Mouse (Mus musculus): ENCODE measurements around the gene Cep131. TPM values are rescaled to one million over a fixed set of nuclear protein-coding genes. Genes with fewer than 3 reads are reported as not detected.

The Cep131 gene
- polyA plus RNA-seq, 1 experiment from 2014 or later: 28.1 TPM

MicroRNA genes within 50 kb of the gene (microRNA counts, 519-probe panel; counts per million panel counts)
- microRNA mmu-miR-338-3p: not detected
- microRNA mmu-miR-338-5p: not detected

Small RNAs within 50 kb of the gene (microRNA-seq; reads per million reads assigned to microRNA genes)
- gene Gm25948 (not detected), gene Mir3065 (not detected), gene Mir338 (not detected)

Other genes starting within 250 kb of the Cep131 start
- 87.1 and 94.0 TPM in 2 replicates for gene Chmp6, start 173.4 kb downstream of the Cep131 start, polyA plus RNA-seq (2014; fragmentation: Nextera tagmentation; extraction: Ambion mirVana)
- 15.7 and 18.2 TPM in 2 replicates for gene Baiap2, start 144.1 kb downstream of the Cep131 start, polyA plus RNA-seq (2014; fragmentation: Nextera tagmentation; extraction: Ambion mirVana)
- 1.3 and 1.9 TPM in 2 replicates for gene Aatk, start 39.7 kb downstream of the Cep131 start, polyA plus RNA-seq (2014; fragmentation: Nextera tagmentation; extraction: Ambion mirVana)
- gene Tepsin, start 11.9 kb upstream of the Cep131 start, polyA plus RNA-seq (2014; fragmentation: Nextera tagmentation; extraction: Ambion mirVana): 12.2 and 15.6 TPM in 2 replicates
- 97.3 and 115 TPM in 2 replicates for gene Ndufaf8, start 12.1 kb upstream of the Cep131 start, polyA plus RNA-seq (2014; fragmentation: Nextera tagmentation; extraction: Ambion mirVana)
- 81.2 and 89.0 TPM in 2 replicates for gene Slc38a10, start 64.5 kb upstream of the Cep131 start, polyA plus RNA-seq (2014; fragmentation: Nextera tagmentation; extraction: Ambion mirVana)
- 20.3 and 27.2 TPM in 2 replicates for gene Bahcc1, start 146.1 kb upstream of the Cep131 start, polyA plus RNA-seq (2014; fragmentation: Nextera tagmentation; extraction: Ambion mirVana)